9 mouse cellular contexts compared by ENCODE assay signal in genomic region chr11:101982981-101983411, GRCm38 (mm10). TPM values are rescaled to one million over a fixed set of nuclear protein-coding genes. Genes with fewer than 3 reads are reported as not detected.
A peak's percentile ranks its signal among the peaks of the same experiment; 100 is the strongest.
DNase-seq lines count a peak whose midpoint lies in the region; TF ChIP-seq lines count a peak whose summit lies in the region.
"Had no signal": no experiment of that assay in that cellular context is flagged by ENCODE, and none has a peak within 500 bp of the region (broad histone marks: within the 10 kb centered on the region; RNA-seq: fewer than 3 reads in every experiment).

No protein-coding gene starts in this region.

- TF ChIP-seq CTCF in lung, adult 2 months (IDR thresholded peaks at IDR 0.05; ENCODE audit: insufficient read depth, low read length): no peak
- TF ChIP-seq CTCF in small intestine, adult 2 months (IDR thresholded peaks at IDR 0.05; ENCODE audit: extremely low read depth, insufficient read length, insufficient replicate concordance, low read depth, low read length): no peak

- H3K4me3 ChIP-seq in lung, adult 2 months (replicated peaks; ENCODE audit: extremely low read depth, low read depth, low read length): peak overlapping the region; percentile 68
- H3K4me3 ChIP-seq in heart, embryonic 10.5 days: peak overlapping the region; percentile 87
- peak overlapping the region; percentile 4; the same call in 1 of the 2 replicates for H3K4me3 ChIP-seq in small intestine, adult 2 months (ENCODE audit: low read depth, low read length)

- H3K4me1 ChIP-seq in lung, adult 2 months (ENCODE audit: control insufficient read depth, insufficient read depth, low read length): peaks cover 13% of the 10 kb centered on the region
- peaks cover 40% of the 10 kb centered on the region for H3K4me1 ChIP-seq in heart, embryonic 10.5 days
- peaks cover 15% of the 10 kb centered on the region for H3K4me1 ChIP-seq in small intestine, adult 2 months (ENCODE audit: control insufficient read depth, insufficient read depth, insufficient read length, low read length)

- intact Hi-C loops in left cerebral cortex, postnatal 10 days (cut with DNase I): no loop called here

- TF ChIP-seq POLR2A in lung, adult 2 months (IDR thresholded peaks at IDR 0.05; ENCODE audit: borderline replicate concordance, extremely low read depth, low read depth, low read length): peak; percentile 46; the same call in 1 of the 2 replicates
- no peak for TF ChIP-seq POLR2A in small intestine, adult 2 months (IDR thresholded peaks at IDR 0.05; ENCODE audit: low read depth, low read length)

- WGBS in lung, adult 2 months: 55% methylated on average over 6 of the region's 6 CpGs
- 35% methylated on average over 6 of the region's 6 CpGs for WGBS in heart, embryonic 10.5 days
- 84% methylated on average over 6 of the region's 6 CpGs for WGBS in small intestine, adult 2 months

- H3K27me3 ChIP-seq in heart, embryonic 10.5 days (ENCODE audit: insufficient read depth, poor library complexity, severe bottlenecking): peaks cover 12% of the 10 kb centered on the region
- no peaks in the 10 kb centered on the region for H3K27me3 ChIP-seq in small intestine, adult 2 months (ENCODE audit: control insufficient read depth, insufficient read depth, low read length)

- no peaks in the 10 kb centered on the region for H3K9me3 ChIP-seq in heart, embryonic 10.5 days

- H3K36me3 ChIP-seq in heart, embryonic 10.5 days: peaks cover 39% of the 10 kb centered on the region
- H3K36me3 ChIP-seq in small intestine, adult 2 months (ENCODE audit: control insufficient read depth, insufficient read depth, low read length): no peaks in the 10 kb centered on the region; the same call in 1 of the 2 replicates

- H3K27ac ChIP-seq in heart, embryonic 10.5 days: peak overlapping the region; percentile 96
- peak overlapping the region; percentile 61; the same call in 1 of the 2 replicates for H3K27ac ChIP-seq in small intestine, adult 2 months (ENCODE audit: insufficient read depth, low read depth, low read length)

- no peak for DNase-seq in lung, adult 2 months
- DNase-seq in lung, postnatal 14 days: no peak
- no peak for DNase-seq in heart, embryonic 10.5 days (ENCODE audit: low spot score)
- DNase-seq in kidney, postnatal 10 days: peak; percentile 53
- no peak for DNase-seq in embryo, embryonic 11 days
- no peak for DNase-seq in right cerebral cortex, postnatal 25 days
- no peak for DNase-seq in left cerebral cortex, postnatal 10 days (ENCODE audit: extremely low spot score in 1 of 2, low spot score in 2 of 2)

RNA-seq across cellular contexts. Expression of gene Cfap97d1, which starts 1.1 kb away (rescaled TPM):
- not detected in 2 replicates for polyA plus RNA-seq in lung, adult 2 months (2012; rRNA removed)
- not detected in 2 replicates for polyA plus RNA-seq in heart, embryonic 10.5 days (2016; fragmentation: Nextera tagmentation; extraction: Ambion mirVana)
- polyA plus RNA-seq in small intestine, adult 2 months (2012; rRNA removed): not detected in 2 replicates
- total RNA-seq in left cerebral cortex, postnatal 10 days (2021): not detected
- polyA plus RNA-seq: brain, embryonic 14.5 days had no signal

RNA-seq across cellular contexts. Expression of gene Dusp3, which starts 3.8 kb away (rescaled TPM):
- 176 and 296 TPM in 2 replicates for polyA plus RNA-seq in lung, adult 2 months (2012; rRNA removed)
- 32.3 and 47.3 TPM in 2 replicates for polyA plus RNA-seq in heart, embryonic 10.5 days (2016; fragmentation: Nextera tagmentation; extraction: Ambion mirVana)
- 27.9 and 28.0 TPM in 2 replicates for polyA plus RNA-seq in small intestine, adult 2 months (2012; rRNA removed)
- 100 to 1,000 TPM; 138 to 142 TPM for total RNA-seq in left cerebral cortex, postnatal 10 days (2021)

RNA-seq across cellular contexts. Expression of gene Sost, which starts 16.2 kb away (rescaled TPM):
- 2.0 and 2.2 TPM in 2 replicates for polyA plus RNA-seq in lung, adult 2 months (2012; rRNA removed)
- 0.36 and 0.96 TPM in 2 replicates for polyA plus RNA-seq in heart, embryonic 10.5 days (2016; fragmentation: Nextera tagmentation; extraction: Ambion mirVana)
- not detected in 2 replicates for polyA plus RNA-seq in small intestine, adult 2 months (2012; rRNA removed)
- total RNA-seq in left cerebral cortex, postnatal 10 days (2021): not detected

RNA-seq across cellular contexts. Expression of gene Mpp3, which starts 45.3 kb away (rescaled TPM):
- 2.4 and 4.0 TPM in 2 replicates for polyA plus RNA-seq in lung, adult 2 months (2012; rRNA removed)
- polyA plus RNA-seq in heart, embryonic 10.5 days (2016; fragmentation: Nextera tagmentation; extraction: Ambion mirVana): 3.4 and 5.1 TPM in 2 replicates
- 0.55 and 0.90 TPM in 2 replicates for polyA plus RNA-seq in small intestine, adult 2 months (2012; rRNA removed)
- 10 to 100 TPM; 34.1 to 36.3 TPM for total RNA-seq in left cerebral cortex, postnatal 10 days (2021)

RNA-seq across cellular contexts. Expression of gene Cd300lg, which starts 58.3 kb away (rescaled TPM):
- 7.8 and 12.0 TPM in 2 replicates for polyA plus RNA-seq in lung, adult 2 months (2012; rRNA removed)
- polyA plus RNA-seq in heart, embryonic 10.5 days (2016; fragmentation: Nextera tagmentation; extraction: Ambion mirVana): 0.83 and 0.94 TPM in 2 replicates
- polyA plus RNA-seq in small intestine, adult 2 months (2012; rRNA removed): 3.8 and 5.4 TPM in 2 replicates
- not detected for total RNA-seq in left cerebral cortex, postnatal 10 days (2021)

Comparison
In these comparisons a context has a peak if more than half of its experiments do, and no peak if none do; other contexts are left out.
1. H3K4me3 ChIP-seq: peak in every context shown above with its lines; median percentile 87 in heart, embryonic 10.5 days; 68 in lung, adult 2 months; 4 in small intestine, adult 2 months.